Mouse (Mus musculus): ENCODE data around the gene Tmem268. TPM values are rescaled to one million over a fixed set of nuclear protein-coding genes. Genes with fewer than 3 reads are reported as not detected.

The Tmem268 gene
- polyA plus RNA-seq, 1 experiment = 19.5 TPM

- Histone ChIP-seq H3K27me3 (ENCODE audit: control insufficient read depth, insufficient read depth, insufficient read length) (no peaks in the 10 kb centered on the region), H3K79me3 (ENCODE audit: low read depth) (peaks cover 27% of the 10 kb centered on the region), H3K4me3 (ENCODE audit: insufficient read depth, poor library complexity, severe bottlenecking) (no peak overlapping the region), H3K36me3 (ENCODE audit: control insufficient read depth, insufficient read depth) (peaks cover 72% of the 10 kb centered on the region), H3ac (ENCODE audit: control insufficient read depth, insufficient read length, low read depth) (no peak overlapping the region), H3K79me2 (ENCODE audit: control insufficient read depth, insufficient read depth) (peaks cover 56% of the 10 kb centered on the region)
- TF ChIP-seq CTCF (IDR thresholded peaks at IDR 0.05; ENCODE audit: control insufficient read depth, insufficient read depth, insufficient read length) = no peak
- TF ChIP-seq CEBPB (IDR thresholded peaks at IDR 0.05; ENCODE audit: low read depth) = no peak
- no peak for TF ChIP-seq MYOD1 (IDR thresholded peaks at IDR 0.05; ENCODE audit: control insufficient read depth, insufficient read length, low read depth)
- TF ChIP-seq USF1 (IDR thresholded peaks at IDR 0.05; ENCODE audit: low read depth) = no peak
- no peak for TF ChIP-seq FOSL1 (IDR thresholded peaks at IDR 0.05; ENCODE audit: insufficient read depth, low read length, poor library complexity, severe bottlenecking)
- TF ChIP-seq MAX (IDR thresholded peaks at IDR 0.05) = no peak
- TF ChIP-seq MYOG (IDR thresholded peaks at IDR 0.05; ENCODE audit: control insufficient read depth, extremely low read depth, insufficient read length) = no peak
Measured at GRCm38 (mm10) chr4:63550908-63551307, 7.7 kb upstream of the Tmem268 start.

GRCm38 (mm10) chr4:63552865-63553264, 5.7 kb upstream of the Tmem268 start:
- TF ChIP-seq MYOD1 (IDR thresholded peaks at IDR 0.05; ENCODE audit: control insufficient read depth, insufficient read length, low read depth) = no peak
- TF ChIP-seq FOSL1 (IDR thresholded peaks at IDR 0.05; ENCODE audit: insufficient read depth, low read length, poor library complexity, severe bottlenecking) = no peak
- TF ChIP-seq MYOG (IDR thresholded peaks at IDR 0.05; ENCODE audit: control insufficient read depth, extremely low read depth, insufficient read length) = no peak
- TF ChIP-seq CTCF (IDR thresholded peaks at IDR 0.05; ENCODE audit: control insufficient read depth, insufficient read depth, insufficient read length) = no peak
- TF ChIP-seq CEBPB (IDR thresholded peaks at IDR 0.05; ENCODE audit: low read depth) = no peak
- no peak for TF ChIP-seq USF1 (IDR thresholded peaks at IDR 0.05; ENCODE audit: low read depth)
- TF ChIP-seq MAX (IDR thresholded peaks at IDR 0.05) = no peak
- Histone ChIP-seq H3K36me3 (ENCODE audit: control insufficient read depth, insufficient read depth) (peaks cover 71% of the 10 kb centered on the region), H3K27me3 (ENCODE audit: control insufficient read depth, insufficient read depth, insufficient read length) (no peaks in the 10 kb centered on the region), H3ac (ENCODE audit: control insufficient read depth, insufficient read length, low read depth) (no peak overlapping the region), H3K79me2 (ENCODE audit: control insufficient read depth, insufficient read depth) (peaks cover 37% of the 10 kb centered on the region), H3K4me3 (ENCODE audit: insufficient read depth, poor library complexity, severe bottlenecking) (no peak overlapping the region), H3K79me3 (ENCODE audit: low read depth) (peaks cover 13% of the 10 kb centered on the region)

- H3K4me3 ChIP-seq (ENCODE audit: insufficient read depth, poor library complexity, severe bottlenecking) = no peak overlapping the region
- no peak for TF ChIP-seq CTCF (IDR thresholded peaks at IDR 0.05; ENCODE audit: control insufficient read depth, insufficient read depth, insufficient read length)
- H3K79me2 ChIP-seq (ENCODE audit: control insufficient read depth, insufficient read depth) = peaks cover 29% of the 10 kb centered on the region
- H3ac ChIP-seq (ENCODE audit: control insufficient read depth, insufficient read length, low read depth) = no peak overlapping the region
- no peaks in the 10 kb centered on the region for H3K27me3 ChIP-seq (ENCODE audit: control insufficient read depth, insufficient read depth, insufficient read length)
- H3K79me3 ChIP-seq (ENCODE audit: low read depth) = peaks cover 6% of the 10 kb centered on the region
- H3K36me3 ChIP-seq (ENCODE audit: control insufficient read depth, insufficient read depth) = peaks cover 60% of the 10 kb centered on the region
Measured at GRCm38 (mm10) chr4:63553789-63554576, 4.6 kb upstream of the Tmem268 start.

- H3K36me3 ChIP-seq (ENCODE audit: control insufficient read depth, insufficient read depth) = peaks cover 53% of the 10 kb centered on the region
- no peak overlapping the region for H3K4me3 ChIP-seq (ENCODE audit: insufficient read depth, poor library complexity, severe bottlenecking)
- H3K27me3 ChIP-seq (ENCODE audit: control insufficient read depth, insufficient read depth, insufficient read length) = no peaks in the 10 kb centered on the region
- TF ChIP-seq CTCF (IDR thresholded peaks at IDR 0.05; ENCODE audit: control insufficient read depth, insufficient read depth, insufficient read length) = no peak
- TF ChIP-seq CEBPB (IDR thresholded peaks at IDR 0.05; ENCODE audit: low read depth) = no peak
- TF ChIP-seq FOSL1 (IDR thresholded peaks at IDR 0.05; ENCODE audit: insufficient read depth, low read length, poor library complexity, severe bottlenecking) = no peak
- TF ChIP-seq USF1 (IDR thresholded peaks at IDR 0.05; ENCODE audit: low read depth) = no peak
- no peak for TF ChIP-seq MYOG (IDR thresholded peaks at IDR 0.05; ENCODE audit: control insufficient read depth, extremely low read depth, insufficient read length)
- no peak overlapping the region for H3ac ChIP-seq (ENCODE audit: control insufficient read depth, insufficient read length, low read depth)
- H3K79me2 ChIP-seq (ENCODE audit: control insufficient read depth, insufficient read depth) = peaks cover 29% of the 10 kb centered on the region
- peaks cover 2% of the 10 kb centered on the region for H3K79me3 ChIP-seq (ENCODE audit: low read depth)
Measured at GRCm38 (mm10) chr4:63554616-63555015, 4.0 kb upstream of the Tmem268 start.

GRCm38 (mm10) chr4:63555111-63555510, 3.5 kb upstream of the Tmem268 start:
- no peaks in the 10 kb centered on the region for H3K27me3 ChIP-seq (ENCODE audit: control insufficient read depth, insufficient read depth, insufficient read length)
- no peak overlapping the region for H3K4me3 ChIP-seq (ENCODE audit: insufficient read depth, poor library complexity, severe bottlenecking)
- TF ChIP-seq MYOD1 (IDR thresholded peaks at IDR 0.05; ENCODE audit: control insufficient read depth, insufficient read length, low read depth) (no peak), MYOG (IDR thresholded peaks at IDR 0.05; ENCODE audit: control insufficient read depth, extremely low read depth, insufficient read length) (no peak), MAX (IDR thresholded peaks at IDR 0.05) (no peak), CTCF (IDR thresholded peaks at IDR 0.05; ENCODE audit: control insufficient read depth, insufficient read depth, insufficient read length) (no peak), USF1 (IDR thresholded peaks at IDR 0.05; ENCODE audit: low read depth) (no peak), CEBPB (IDR thresholded peaks at IDR 0.05; ENCODE audit: low read depth) (no peak), FOSL1 (IDR thresholded peaks at IDR 0.05; ENCODE audit: insufficient read depth, low read length, poor library complexity, severe bottlenecking) (no peak)
- H3K36me3 ChIP-seq (ENCODE audit: control insufficient read depth, insufficient read depth) = peaks cover 51% of the 10 kb centered on the region
- peaks cover 27% of the 10 kb centered on the region for H3K79me2 ChIP-seq (ENCODE audit: control insufficient read depth, insufficient read depth)
- no peak overlapping the region for H3ac ChIP-seq (ENCODE audit: control insufficient read depth, insufficient read length, low read depth)
- H3K79me3 ChIP-seq (ENCODE audit: low read depth) = peaks cover 2% of the 10 kb centered on the region

GRCm38 (mm10) chr4:63556665-63557064, 1.9 kb upstream of the Tmem268 start:
- H3ac ChIP-seq (ENCODE audit: control insufficient read depth, insufficient read length, low read depth) = no peak overlapping the region
- no peaks in the 10 kb centered on the region for H3K27me3 ChIP-seq (ENCODE audit: control insufficient read depth, insufficient read depth, insufficient read length)
- peaks cover 31% of the 10 kb centered on the region for H3K79me2 ChIP-seq (ENCODE audit: control insufficient read depth, insufficient read depth)
- H3K36me3 ChIP-seq (ENCODE audit: control insufficient read depth, insufficient read depth) = peaks cover 39% of the 10 kb centered on the region
- H3K4me3 ChIP-seq (ENCODE audit: insufficient read depth, poor library complexity, severe bottlenecking) = no peak overlapping the region
- TF ChIP-seq CTCF (IDR thresholded peaks at IDR 0.05; ENCODE audit: control insufficient read depth, insufficient read depth, insufficient read length) (no peak), FOSL1 (IDR thresholded peaks at IDR 0.05; ENCODE audit: insufficient read depth, low read length, poor library complexity, severe bottlenecking) (no peak), CEBPB (IDR thresholded peaks at IDR 0.05; ENCODE audit: low read depth) (no peak), MAX (IDR thresholded peaks at IDR 0.05) (no peak), MYOG (IDR thresholded peaks at IDR 0.05; ENCODE audit: control insufficient read depth, extremely low read depth, insufficient read length) (no peak)
- H3K79me3 ChIP-seq (ENCODE audit: low read depth) = peaks cover 2% of the 10 kb centered on the region
